Mouse (Mus musculus): ENCODE measurements around the gene Bcl2l2. TPM values are rescaled to one million over a fixed set of nuclear protein-coding genes. Genes with fewer than 3 reads are reported as not detected.

The Bcl2l2 gene
- polyA plus RNA-seq (2012; fragmentation: generic; extraction: Trizol) = 10 to 100 TPM in 1 of 2 experiments, 1 to 10 TPM in 1; 2.4 to 13.8 TPM

DNA sequence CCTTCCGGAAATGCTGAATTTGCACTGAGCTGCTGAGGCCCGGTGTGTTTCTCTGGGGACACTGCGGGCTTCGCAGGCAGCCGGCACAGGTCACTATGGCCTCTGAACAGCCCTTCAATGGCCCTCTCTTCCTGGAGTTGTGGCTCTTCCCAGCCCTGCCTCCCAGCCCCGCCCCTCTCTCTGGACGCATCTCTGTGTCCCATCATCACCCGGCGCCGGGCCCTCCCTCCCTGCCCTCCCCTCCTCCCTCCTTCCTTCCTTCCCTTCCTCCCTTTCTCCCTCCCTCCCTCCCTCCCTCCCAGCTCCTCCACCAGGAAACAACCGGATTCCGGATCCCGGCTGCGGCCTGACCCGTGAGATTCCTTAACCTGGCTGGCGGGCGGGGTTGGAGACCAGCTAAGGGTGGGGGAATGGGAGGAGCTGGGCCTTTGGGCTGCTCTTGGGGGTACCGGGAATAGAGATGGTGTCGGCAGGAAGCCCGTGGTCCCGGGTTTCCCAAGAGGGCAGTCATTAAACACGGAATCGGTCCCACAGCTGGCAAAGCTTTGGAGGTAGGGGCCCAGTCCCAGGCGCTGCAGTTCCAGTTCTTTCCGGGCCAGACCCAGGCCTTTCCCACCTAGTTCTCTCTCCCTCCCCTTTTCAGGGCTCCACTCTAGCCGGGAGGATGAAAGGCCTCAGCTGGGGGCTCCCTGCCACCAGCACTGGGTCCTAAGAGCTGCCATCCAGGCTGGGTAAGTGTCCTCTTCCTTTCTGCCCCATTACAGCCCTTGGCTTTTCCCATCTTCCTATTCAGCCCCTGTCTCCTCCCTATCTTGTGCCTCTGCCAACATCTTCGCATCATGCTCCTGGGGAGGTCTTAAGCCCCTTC lies at the start of gene Bcl2l2, which contains the start of gene Gm20521:
Gene Bcl2l2 (plus strand): TSS at position 224 of the 868 bp plus-strand sequence.
Gene Gm20521 (plus strand): TSS at position 288 of the 868 bp plus-strand sequence.

DNA sequence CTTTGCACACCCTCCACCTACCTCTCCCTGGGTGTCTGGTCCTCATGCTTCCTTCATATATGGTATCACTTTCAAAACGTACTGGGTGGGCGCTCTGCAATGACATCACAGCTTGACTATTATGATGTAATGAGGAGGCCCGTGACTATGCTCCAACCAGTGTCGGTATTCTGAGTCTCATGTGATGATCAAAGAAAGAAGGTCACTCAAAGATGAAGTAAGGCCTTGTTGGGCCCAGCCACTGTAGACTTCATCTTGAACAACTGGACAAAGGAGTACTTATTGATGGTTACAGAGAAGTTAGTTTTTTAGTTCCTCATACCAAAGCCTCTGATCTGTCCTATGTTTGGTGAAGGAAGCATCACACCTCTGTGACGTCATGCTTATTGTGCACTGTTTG lies 12.3 kb upstream of the Bcl2l2 start, which contains the start of gene Homez:
Gene Homez (minus strand): TSS at position 101 of the 400 bp plus-strand sequence.

DNA sequence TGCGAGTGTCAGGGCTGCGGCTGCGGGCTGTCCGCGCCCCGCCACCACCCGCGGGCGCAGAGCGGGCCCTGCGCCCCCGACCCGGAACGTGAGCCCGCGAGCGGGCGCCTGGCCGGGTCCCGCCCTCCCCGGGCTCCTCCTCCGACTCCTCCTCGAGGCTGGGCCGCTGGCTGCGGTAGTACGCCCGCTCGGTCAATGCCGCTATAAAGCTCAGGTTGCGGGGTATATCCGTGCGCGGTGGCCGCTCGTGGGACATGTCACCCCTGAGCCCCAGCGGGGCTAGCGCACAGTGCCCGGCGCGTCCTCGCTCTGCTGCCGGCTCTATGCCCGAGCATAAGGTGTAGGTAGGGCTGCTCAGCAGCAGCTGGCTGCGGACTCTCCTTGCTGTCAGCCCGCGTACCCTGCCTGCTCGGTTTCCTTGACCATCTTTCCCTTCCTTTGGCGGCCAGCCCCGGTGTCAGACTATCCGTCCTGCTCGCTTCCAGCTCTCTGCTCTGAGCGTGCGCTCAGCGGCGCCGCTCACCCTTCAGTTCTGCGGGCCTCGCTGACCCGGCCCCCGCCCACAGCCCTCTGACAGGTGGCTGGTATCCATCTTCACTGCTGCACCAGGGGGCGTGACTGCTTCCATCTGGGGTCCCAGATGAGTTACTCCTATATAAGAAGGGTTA lies 6.0 kb upstream of the Bcl2l2 start, which contains the start of gene Ppp1r3e:
Gene Ppp1r3e (minus strand): TSS at position 503 of the 668 bp plus-strand sequence.

DNA sequence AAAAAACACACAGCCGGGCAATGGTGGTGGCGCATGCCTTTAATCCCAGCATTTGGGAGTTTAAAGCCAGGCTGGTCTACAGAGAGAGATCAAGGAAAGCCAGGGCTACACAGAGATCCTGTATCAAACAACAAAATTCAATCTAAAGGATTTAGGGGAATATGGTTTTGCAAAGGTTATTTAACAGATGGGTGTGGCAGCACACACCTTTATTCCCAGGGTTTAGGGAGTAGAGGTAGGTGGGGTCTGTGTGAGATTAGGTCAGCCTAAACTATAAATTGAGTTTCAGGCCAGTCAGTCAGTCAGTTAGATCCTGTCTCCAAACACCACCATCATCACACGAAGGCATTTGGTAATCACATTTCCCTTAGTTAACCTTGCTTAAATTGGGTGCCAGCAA lies 9.0 kb downstream of the Bcl2l2 start, which contains the start of gene Pabpn1:
Gene Pabpn1 (plus strand): TSS at position 301 of the 400 bp plus-strand sequence.

DNA sequence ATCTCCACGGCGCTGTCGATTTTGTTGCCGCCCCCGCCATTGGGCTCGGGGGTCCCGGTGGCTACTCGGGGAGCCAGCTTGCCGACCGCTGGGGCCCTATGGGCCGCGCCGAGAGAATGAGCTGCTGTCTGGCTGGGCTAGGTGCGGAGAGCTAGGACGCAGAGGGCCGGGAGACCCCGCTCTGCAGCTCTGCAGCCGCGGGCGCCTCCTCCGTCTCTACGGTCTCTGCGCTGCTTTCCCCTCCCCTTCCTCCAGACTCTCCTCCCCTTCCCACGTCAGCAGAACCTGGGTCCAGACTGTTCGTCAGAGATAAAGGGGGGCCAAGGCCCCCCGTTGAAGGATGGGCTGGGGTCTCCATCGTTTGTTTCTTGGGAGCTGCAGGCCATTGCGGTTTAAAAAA lies 29.7 kb downstream of the Bcl2l2 start, which contains the start of gene Slc22a17:
Gene Slc22a17 (minus strand): TSS at position 247 of the 400 bp plus-strand sequence.

DNA sequence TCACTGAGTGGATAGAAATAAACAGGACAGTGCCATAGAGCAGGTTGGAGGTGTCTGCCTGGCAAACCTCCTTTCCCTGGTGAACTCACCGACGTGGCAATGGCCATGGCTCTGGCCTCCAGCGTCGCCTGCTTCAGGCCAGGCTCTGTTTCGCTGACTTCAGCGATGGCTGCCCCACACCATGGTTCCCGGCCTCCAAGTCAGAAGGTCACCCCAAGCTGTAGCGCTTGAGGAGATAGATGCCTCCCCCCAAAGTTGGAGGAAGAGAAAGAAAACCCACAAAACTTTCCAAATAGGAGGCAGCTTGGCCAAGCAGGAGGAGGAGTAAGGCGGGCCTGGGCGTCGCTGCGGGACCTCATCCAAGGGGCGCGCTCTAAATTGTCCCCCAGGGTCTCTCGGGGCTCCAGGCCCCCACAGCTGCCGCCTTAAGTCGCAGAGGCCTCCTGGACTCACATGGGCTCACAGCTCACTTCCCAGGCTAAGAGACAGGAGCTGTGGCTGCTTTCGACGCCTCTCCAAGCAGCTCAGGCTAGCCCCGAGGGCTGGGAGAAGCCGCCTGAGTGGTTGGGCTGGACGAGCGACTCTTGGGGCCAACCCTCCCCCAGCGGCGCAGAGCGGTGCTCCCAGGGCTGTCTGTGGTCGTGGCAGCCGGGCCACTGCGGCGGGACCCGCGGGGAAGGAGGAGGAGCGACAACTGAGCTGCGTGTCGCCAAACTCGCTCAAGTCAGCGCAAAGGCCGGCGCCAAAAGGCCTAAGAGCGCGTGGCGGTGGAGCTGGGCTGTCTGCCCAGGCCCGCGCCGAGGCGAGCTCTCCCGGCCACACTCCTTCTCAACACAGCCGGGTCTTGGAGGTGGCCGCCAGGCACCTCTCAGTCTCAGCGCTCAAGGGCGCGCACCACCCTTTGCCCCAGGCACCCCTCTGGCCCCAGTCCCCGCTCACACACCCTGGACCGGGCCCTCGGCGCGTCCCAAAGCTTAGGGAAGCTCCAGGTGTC lies 42.5 kb downstream of the Bcl2l2 start, which contains the start of gene Efs:
Gene Efs (minus strand): TSS at position 778 of the 994 bp plus-strand sequence.

DNA sequence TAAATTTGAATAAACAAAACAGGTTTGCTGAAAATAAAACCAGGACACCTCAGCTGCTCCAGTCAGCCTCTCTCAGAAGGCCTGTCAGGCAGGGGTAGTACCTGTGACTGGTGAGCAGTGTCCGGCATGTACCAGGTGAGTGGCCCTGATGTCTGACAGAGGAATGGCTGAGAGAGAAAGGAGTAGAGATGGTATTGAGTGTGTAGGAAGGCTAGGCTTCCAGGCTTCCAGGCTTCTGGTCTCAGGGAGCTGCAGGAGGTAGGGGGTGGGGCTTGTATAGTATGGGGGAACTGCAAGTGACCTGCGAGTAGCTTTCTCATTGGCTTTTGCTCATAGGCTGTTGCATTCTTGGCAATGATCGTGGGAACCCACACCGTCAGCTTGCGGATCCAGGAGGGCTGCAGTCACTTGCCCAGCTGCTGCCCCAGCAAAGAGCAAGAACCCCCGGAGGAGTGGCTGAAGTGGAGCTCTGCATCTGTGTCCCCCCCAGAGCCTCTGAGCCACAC lies 49.5 kb downstream of the Bcl2l2 start, which contains the start of gene Il25:
Gene Il25 (plus strand): TSS at position 51 of the 506 bp plus-strand sequence.

DNA sequence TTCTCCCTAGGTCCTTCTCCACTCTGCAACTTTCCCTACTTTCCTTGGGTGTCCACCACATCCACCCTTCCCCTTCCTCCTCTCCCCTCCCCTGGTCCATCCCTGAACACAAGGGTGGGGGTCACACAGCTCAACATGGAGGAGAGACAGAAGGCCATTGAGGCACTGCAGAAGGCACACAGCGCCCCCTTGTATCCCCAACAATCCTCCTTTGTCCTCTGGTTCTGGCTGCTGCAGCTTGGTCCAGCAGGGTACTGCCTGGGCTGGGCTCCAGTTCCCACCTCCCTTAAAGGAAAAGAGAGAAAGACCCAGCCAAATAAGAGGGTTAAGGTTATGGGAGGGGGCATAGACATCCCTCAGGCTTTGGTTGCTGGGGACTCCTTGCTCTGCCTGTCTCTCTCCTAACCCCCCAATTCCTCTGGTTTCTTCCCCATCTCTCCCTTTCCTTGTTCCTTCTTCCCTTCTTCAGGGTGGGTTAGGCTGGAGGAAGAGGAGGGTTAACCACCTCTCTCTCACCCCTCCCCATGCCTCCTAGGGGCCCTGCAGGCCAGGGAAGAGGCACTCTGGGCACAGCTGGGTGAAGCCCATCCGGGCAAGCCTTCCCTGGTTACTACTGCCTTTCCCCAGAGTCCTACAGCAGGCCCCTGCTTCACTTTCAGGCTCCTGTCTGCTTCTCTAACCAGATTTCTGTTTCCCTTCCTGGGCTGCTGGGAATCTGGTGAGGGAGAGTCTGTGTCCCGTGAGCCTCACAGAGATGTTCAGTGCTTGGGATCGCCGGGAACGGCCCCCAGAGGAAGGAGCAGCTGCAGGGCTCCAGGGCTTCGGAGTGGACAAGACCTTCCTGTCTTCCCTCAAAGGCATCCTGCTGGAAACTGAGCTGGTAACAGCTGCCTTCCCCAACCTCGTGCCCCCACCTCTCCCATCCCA lies 53.0 kb downstream of the Bcl2l2 start, which contains the start of gene Cmtm5:
Gene Cmtm5 (plus strand): TSS at position 358 of the 927 bp plus-strand sequence.

Other genes starting within 250 kb of the Bcl2l2 start
- not detected for gene Gm17606, start 242.4 kb upstream of the Bcl2l2 start, polyA plus RNA-seq (2012; fragmentation: generic; extraction: Trizol)
- 1 to 10 TPM in 1 of 2 experiments, under 1 TPM in 1; 0.97 to 2.1 TPM for gene Cdh24, start 242.0 kb upstream of the Bcl2l2 start, polyA plus RNA-seq (2012; fragmentation: generic; extraction: Trizol)
- gene 1700123O20Rik, start 197.2 kb upstream of the Bcl2l2 start, polyA plus RNA-seq (2012; fragmentation: generic; extraction: Trizol) = 10 to 100 TPM in 1 of 2 experiments, 1 to 10 TPM in 1; 7.4 to 30.1 TPM
- gene Acin1, start 196.4 kb upstream of the Bcl2l2 start, polyA plus RNA-seq (2012; fragmentation: generic; extraction: Trizol) = 10 to 100 TPM; 31.4 to 94.4 TPM
- under 1 TPM in 1 of 2 experiments, not detected in 1; 0.06 TPM for gene Gm29776, start 184.5 kb upstream of the Bcl2l2 start, polyA plus RNA-seq (2012; fragmentation: generic; extraction: Trizol)
- gene Cebpe, start 171.2 kb upstream of the Bcl2l2 start, polyA plus RNA-seq (2012; fragmentation: generic; extraction: Trizol) = not detected
- under 1 TPM in 1 of 2 experiments, not detected in 1; 0.01 TPM for gene Slc7a8, start 101.4 kb upstream of the Bcl2l2 start, polyA plus RNA-seq (2012; fragmentation: generic; extraction: Trizol)
- gene Rnf212b, start 69.2 kb upstream of the Bcl2l2 start, polyA plus RNA-seq (2012; fragmentation: generic; extraction: Trizol) = not detected
- gene Homez, start 12.4 kb upstream of the Bcl2l2 start, polyA plus RNA-seq (2012; fragmentation: generic; extraction: Trizol) = 1 to 10 TPM in 1 of 2 experiments, under 1 TPM in 1; 0.33 to 2.6 TPM
- under 1 TPM; 0.53 to 0.73 TPM for gene Ppp1r3e, start 5.8 kb upstream of the Bcl2l2 start, polyA plus RNA-seq (2012; fragmentation: generic; extraction: Trizol)
- gene Gm20521, start 64 bp downstream of the Bcl2l2 start, polyA plus RNA-seq (2012; fragmentation: generic; extraction: Trizol) = 1 to 10 TPM in 1 of 2 experiments, under 1 TPM in 1; 0.08 to 1.2 TPM
- 100 to 1,000 TPM in 1 of 2 experiments, 10 to 100 TPM in 1; 99.1 to 108 TPM for gene Pabpn1, start 9.1 kb downstream of the Bcl2l2 start, polyA plus RNA-seq (2012; fragmentation: generic; extraction: Trizol)
- gene Slc22a17, start 29.8 kb downstream of the Bcl2l2 start, polyA plus RNA-seq (2012; fragmentation: generic; extraction: Trizol) = under 1 TPM; 0.01 to 0.37 TPM
- gene Efs, start 42.7 kb downstream of the Bcl2l2 start, polyA plus RNA-seq (2012; fragmentation: generic; extraction: Trizol) = under 1 TPM in 1 of 2 experiments, not detected in 1; 0.05 TPM
- gene Il25, start 49.3 kb downstream of the Bcl2l2 start, polyA plus RNA-seq (2012; fragmentation: generic; extraction: Trizol) = not detected
- gene Cmtm5, start 52.9 kb downstream of the Bcl2l2 start, polyA plus RNA-seq (2012; fragmentation: generic; extraction: Trizol) = not detected
- gene Myh6, start 83.5 kb downstream of the Bcl2l2 start, polyA plus RNA-seq (2012; fragmentation: generic; extraction: Trizol) = not detected
- gene Gm17428, start 93.6 kb downstream of the Bcl2l2 start, polyA plus RNA-seq (2012; fragmentation: generic; extraction: Trizol) = not detected
- under 1 TPM; 0.05 to 0.07 TPM for gene Myh7, start 111.2 kb downstream of the Bcl2l2 start, polyA plus RNA-seq (2012; fragmentation: generic; extraction: Trizol)
- 10 to 100 TPM; 11.8 to 40.7 TPM for gene Ngdn, start 132.1 kb downstream of the Bcl2l2 start, polyA plus RNA-seq (2012; fragmentation: generic; extraction: Trizol)
- under 1 TPM; 0.08 to 0.59 TPM for gene Zfhx2, start 208.9 kb downstream of the Bcl2l2 start, polyA plus RNA-seq (2012; fragmentation: generic; extraction: Trizol)
- 10 to 100 TPM in 1 of 2 experiments, 1 to 10 TPM in 1; 3.1 to 11.9 TPM for gene Thtpa, start 211.4 kb downstream of the Bcl2l2 start, polyA plus RNA-seq (2012; fragmentation: generic; extraction: Trizol)
- 1 to 10 TPM; 4.9 to 6.1 TPM for gene Ap1g2, start 223.2 kb downstream of the Bcl2l2 start, polyA plus RNA-seq (2012; fragmentation: generic; extraction: Trizol)
- gene Jph4, start 233.6 kb downstream of the Bcl2l2 start, polyA plus RNA-seq (2012; fragmentation: generic; extraction: Trizol) = under 1 TPM in 1 of 2 experiments, not detected in 1; 0.01 TPM